Mouse (Mus musculus) kidney, embryonic 14.5 days (tissue): ENCODE measurements at regions not wholly inside any gene's neighbourhood (a gene's known extent, or its start where the extent isn't known, plus 50 kb on each side); places are given as distances from the start of the nearest gene placed in this dataset.

Experiments
- ATAC-seq: fragments of 200-750 bp; cut with Nextera tagmentation; 2 replicates; pipeline ENCODE4 v1.8.0; 2017; ENCODE audit warnings: moderate number of reproducible peaks, mild to moderate bottlenecking, moderate TSS enrichment, moderate library complexity; ENCODE audit not compliant: low FRiP score, low TSS enrichment
- H3K27ac ChIP-seq: fragments of 300-500 bp; sonication (generic); 2 replicates; pipeline ENCODE4 v1.5.1; 2014; ENCODE audit warnings: low read depth, mild to moderate bottlenecking, low read length, moderate library complexity, mixed read lengths
- H3K27me3 ChIP-seq: fragments of 300-500 bp; sonication (generic); 2 replicates; pipeline ENCODE4 v1.6.1; 2014; ENCODE audit warnings: mild to moderate bottlenecking, low read length; ENCODE audit not compliant: control insufficient read depth, insufficient read depth
- H3K36me3 ChIP-seq: fragments of 300-500 bp; sonication (generic); 2 replicates; pipeline ENCODE4 v1.6.1; 2014; ENCODE audit warnings: low read length, mixed read lengths; ENCODE audit not compliant: control insufficient read depth, insufficient read depth
- H3K4me1 ChIP-seq: fragments of 300-500 bp; sonication (generic); 2 replicates; pipeline ENCODE4 v1.6.1; 2014; ENCODE audit warnings: low read length, mixed read lengths; ENCODE audit not compliant: control insufficient read depth, insufficient read depth
- H3K4me2 ChIP-seq: fragments of 300-500 bp; sonication (generic); replicated peaks from 2 replicates; pipeline ENCODE4 v1.6.1; 2014; ENCODE audit warnings: low read depth, mild to moderate bottlenecking, low read length
- H3K4me3 ChIP-seq: fragments of 300-500 bp; sonication (generic); 2 replicates; pipeline ENCODE4 v1.5.1; 2014; ENCODE audit warnings: mild to moderate bottlenecking, low read length
- H3K9ac ChIP-seq: fragments of 300-500 bp; sonication (generic); 2 replicates; pipeline ENCODE4 v1.6.1; 2014; ENCODE audit warnings: low read depth, mild to moderate bottlenecking, low read length, moderate library complexity
- H3K9me3 ChIP-seq: fragments of 300-500 bp; sonication (generic); 2 replicates; pipeline ENCODE4 v1.6.1; 2016; ENCODE audit warnings: low read length; ENCODE audit not compliant: control insufficient read depth

- Histone ChIP-seq H3K4me1 (0 out of 2 replicates have a peak, but pooled peaks cover 4% of the 10 kb centered on the region), H3K9ac (no peak overlapping the region)
- no peak for ATAC-seq
Measured at GRCm38 (mm10) chr13:63761542-63761941, 53.5 kb upstream of the Ercc6l2 start.

More at GRCm38 (mm10) chr13:63761542-63761941, 53.5 kb upstream of the Ercc6l2 start:
- H3K4me2 ChIP-seq, result no peak overlapping the region
- no peaks in the 10 kb centered on the region for H3K9me3 ChIP-seq
- no peak overlapping the region for H3K27ac ChIP-seq
- H3K27me3 ChIP-seq, result no peaks in the 10 kb centered on the region
- H3K4me3 ChIP-seq, result no peak overlapping the region
- no peaks in the 10 kb centered on the region for H3K36me3 ChIP-seq
